Mouse (Mus musculus) monocyte, adult 5-6 weeks (primary cell): ENCODE data around the gene Actr5. TPM values are rescaled to one million over a fixed set of nuclear protein-coding genes. Genes with fewer than 3 reads are reported as not detected.

Experiments
- ATAC-seq: fragments of 153-309, 156-312 bp; replicated peaks from 2 replicates; pipeline ENCODE4 v1.8.0; 2017; ENCODE audit warnings: mild to moderate bottlenecking; ENCODE audit not compliant: low TSS enrichment, insufficient number of reproducible peaks, severe bottlenecking, poor library complexity, low FRiP score
- total RNA-seq: library from RNA; stranded (forward); fragments of 200-1000, 200-491, 200-594 nt; gene quantifications from 3 replicates; pipeline ENCODE4 v1.2.3, GENCODE M21; 2017

The Actr5 gene
- total RNA-seq, 1 experiment from 2014 or later: 30.7 TPM

DNA sequence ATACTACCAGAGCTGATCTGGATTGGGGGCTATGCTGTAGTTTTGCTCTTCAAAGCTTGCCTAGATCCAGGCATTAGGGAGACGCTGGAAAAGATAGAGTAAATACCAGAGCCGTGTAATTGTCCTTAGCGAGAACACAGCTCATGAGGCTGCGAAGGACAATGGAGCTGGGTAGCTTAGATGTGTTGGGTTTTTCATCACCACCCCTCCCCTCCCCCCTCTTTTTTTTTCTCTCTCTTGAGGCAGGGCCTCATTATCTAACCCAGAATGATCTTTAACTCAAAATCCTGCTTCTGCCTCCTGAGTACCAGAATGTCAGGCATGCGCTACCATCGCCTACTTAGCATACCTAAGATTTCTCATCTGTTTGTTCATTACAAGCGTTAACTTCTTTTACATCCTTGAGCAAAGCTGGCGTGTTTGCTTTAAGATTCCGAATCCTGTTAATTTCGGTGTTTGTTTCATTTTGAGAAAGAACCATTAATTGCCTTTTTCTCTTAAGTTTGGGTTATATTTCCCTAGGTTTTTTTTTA, 55.7 kb downstream of the Actr5 start:
- no peak for ATAC-seq

DNA sequence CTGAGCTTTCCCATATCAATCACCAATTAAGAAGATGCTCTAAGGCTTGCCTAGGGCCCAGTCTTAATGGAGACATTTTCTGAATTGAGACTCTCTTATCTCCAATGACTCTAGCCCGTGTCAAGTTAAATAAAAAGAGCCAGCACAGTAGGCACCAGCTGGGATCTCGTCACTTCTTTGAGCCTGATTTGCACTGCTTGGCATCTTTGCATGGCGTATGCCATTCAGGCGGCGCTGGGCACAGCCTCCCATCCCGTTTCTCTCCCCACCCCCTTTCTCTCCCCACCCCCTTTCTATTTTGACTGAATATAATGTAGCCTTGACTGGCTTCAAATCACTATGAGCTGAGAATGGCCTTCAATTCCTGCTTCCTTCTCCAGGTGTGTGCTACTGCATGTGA, 57.0 kb downstream of the Actr5 start:
- no peak for ATAC-seq

DNA sequence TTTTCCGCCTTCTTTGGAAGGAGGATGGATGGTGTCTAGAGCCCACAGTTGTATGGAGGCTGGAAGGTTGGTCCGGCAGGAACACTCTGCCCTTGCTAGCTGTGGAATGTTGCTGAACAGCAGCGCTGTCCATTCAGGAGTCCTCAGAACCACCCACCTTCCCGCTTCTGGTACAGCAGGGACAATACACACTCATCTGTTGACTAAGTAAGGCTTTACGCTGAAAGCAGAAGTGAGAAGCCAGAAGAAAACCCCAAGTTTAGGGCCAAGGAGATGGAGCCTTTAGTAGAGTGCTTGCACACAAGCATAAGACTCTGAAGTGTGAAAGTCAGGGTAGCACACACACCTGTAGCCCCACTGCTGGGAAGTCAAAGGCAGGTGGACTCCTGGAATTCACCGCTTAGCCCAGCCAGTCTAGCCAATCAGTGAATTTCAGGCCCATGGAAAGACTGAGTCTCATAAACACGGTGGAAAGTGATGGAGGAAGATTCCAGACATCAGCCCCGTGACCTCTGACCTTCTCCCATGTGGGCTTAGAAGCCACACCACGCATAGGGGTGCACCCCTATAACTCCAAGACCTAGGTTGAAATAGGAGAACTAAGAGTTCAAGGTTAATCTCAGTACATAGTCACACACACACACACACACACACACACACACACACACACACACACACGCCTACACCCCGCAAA, 57.8 kb downstream of the Actr5 start:
- ATAC-seq: peak; percentile 45; the same call in 1 of the 2 replicates

DNA sequence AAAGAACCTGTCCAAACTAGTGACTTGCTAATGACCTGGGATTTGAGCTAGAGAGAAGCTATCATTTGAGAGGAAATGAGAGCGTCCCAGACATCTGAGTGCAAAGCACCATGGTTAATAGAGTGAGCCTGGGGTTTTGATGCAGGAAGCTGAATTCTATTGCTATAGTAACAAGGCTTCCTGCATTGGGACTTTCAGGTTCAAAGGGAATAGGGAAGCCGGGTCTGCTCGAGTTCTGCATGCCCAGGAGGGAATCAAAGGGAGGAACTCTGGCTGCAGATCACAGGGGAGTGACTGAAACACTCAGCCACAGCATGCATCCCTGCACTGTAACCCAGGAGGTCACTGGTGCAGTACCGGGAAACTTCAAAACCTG, 58.3 kb downstream of the Actr5 start:
- no peak for ATAC-seq

DNA sequence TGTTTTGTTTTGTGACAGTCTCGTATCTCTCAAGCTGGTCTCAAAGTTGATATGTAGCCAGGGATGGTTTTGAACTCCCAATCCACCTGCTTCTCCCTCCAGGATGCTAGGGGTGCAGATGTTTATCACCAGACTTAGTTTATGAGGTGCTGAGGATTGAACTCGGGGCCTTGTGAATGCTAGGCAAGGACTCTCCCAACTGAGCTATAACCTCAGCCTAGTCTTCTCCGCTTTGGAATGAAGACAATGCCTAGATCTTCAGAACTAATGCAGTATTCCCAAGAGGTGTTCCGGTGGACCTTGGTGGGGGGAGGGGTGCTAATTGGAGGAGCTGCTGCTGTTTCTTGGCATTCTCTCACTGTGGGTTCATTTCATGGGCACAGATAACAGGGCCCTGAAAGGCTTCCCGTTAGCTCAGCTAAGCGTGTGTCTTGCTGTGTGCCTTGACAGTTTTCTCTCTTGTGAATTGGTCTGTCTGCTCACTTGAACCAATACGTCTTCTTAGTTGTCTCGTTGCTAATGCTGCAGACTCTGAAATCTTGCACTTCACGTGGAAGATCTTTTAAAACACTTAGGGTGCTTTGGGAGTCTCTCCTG, 59.7 kb downstream of the Actr5 start:
- ATAC-seq: no peak

GRCm38 (mm10) chr2:158684910-158685309, 60.2 kb downstream of the Actr5 start:
- no peak for ATAC-seq

DNA sequence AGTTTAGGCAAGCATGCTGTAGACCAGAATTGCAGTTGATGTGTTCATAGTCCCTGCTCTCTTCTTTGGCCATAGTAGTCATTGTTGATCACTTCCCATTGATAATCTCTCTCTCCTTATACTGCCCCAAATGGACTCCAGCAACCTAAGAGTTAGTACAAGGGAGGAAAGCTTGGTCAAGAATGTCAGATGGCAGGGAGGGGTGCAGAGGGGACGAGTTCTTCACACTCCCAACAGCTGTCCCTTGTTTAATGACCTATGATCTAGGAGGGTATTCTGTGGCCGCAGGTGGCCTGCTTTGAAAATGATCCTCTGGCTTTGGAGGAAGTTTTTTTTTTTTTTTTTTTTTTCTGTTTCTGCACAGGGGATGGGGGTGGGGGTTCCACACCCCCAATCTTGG, 61.7 kb downstream of the Actr5 start:
- ATAC-seq: no peak

DNA sequence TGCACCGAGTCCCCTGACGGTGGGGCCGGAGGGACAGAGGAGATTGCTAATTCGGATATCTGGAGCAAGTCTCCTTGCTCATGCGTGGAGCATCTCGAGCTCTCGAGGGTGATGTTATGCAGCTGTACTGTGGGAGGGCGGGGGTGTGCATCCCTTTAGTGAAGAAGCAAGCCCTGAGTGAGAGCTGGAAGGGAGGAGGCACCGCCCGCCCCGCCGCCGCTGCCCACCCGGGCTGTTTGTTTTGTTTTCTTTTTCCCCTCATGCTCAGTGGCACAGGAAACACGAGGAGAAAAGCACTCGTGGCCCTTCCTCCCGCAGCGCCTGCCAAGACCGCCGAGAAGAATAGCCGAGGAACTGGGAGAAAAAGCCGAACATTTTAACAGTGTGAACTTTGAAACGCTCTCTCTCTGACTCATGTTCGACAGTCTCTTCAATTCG, 63.1 kb downstream of the Actr5 start:
- no peak for ATAC-seq

Other genes starting within 250 kb of the Actr5 start
- not detected in 3 replicates for gene Snhg11, start 249.2 kb upstream of the Actr5 start, total RNA-seq
- 39.3 to 60.9 TPM (median 51.9 TPM) in 3 replicates for gene Ralgapb, start 215.0 kb upstream of the Actr5 start, total RNA-seq
- gene Adig, start 122.3 kb upstream of the Actr5 start, total RNA-seq: not detected in 3 replicates
- not detected in 3 replicates for gene Arhgap40, start 112.1 kb upstream of the Actr5 start, total RNA-seq
- not detected in 3 replicates for gene Slc32a1, start 14.1 kb upstream of the Actr5 start, total RNA-seq
- 16.0 to 28.4 TPM (median 16.3 TPM) in 3 replicates for gene Ppp1r16b, start 40.5 kb downstream of the Actr5 start, total RNA-seq
- gene Fam83d, start 143.2 kb downstream of the Actr5 start, total RNA-seq: 1.9 to 2.2 TPM in 2 of 3 replicates, not detected in the other
- 15.9 to 33.1 TPM (median 20.6 TPM) in 3 replicates for gene Dhx35, start 169.9 kb downstream of the Actr5 start, total RNA-seq